Mouse (Mus musculus) naive thymus-derived CD4-positive, alpha-beta T cell, adult 2 months (primary cell): ENCODE data around the gene Galr2.
"Not testable (repeated sequence)": the region's sequence is repeated elsewhere in the genome, so short reads cannot be mapped to it uniquely, and the experiment has no call there.

Source experiments
- DNase-seq: peaks from one replicate; pipeline ENCODE4 v3.0.0-alpha.2; 2011; ENCODE audit warnings: low read depth

Gene Galr2

GRCm38 (mm10) chr11:116272589-116273468 lies 7.9 kb upstream of the Galr2 start:
- DNase-seq = peak; percentile 27

GRCm38 (mm10) chr11:116273469-116274044 lies 7.2 kb upstream of the Galr2 start:
- no peak for DNase-seq

GRCm38 (mm10) chr11:116274045-116274666 lies 6.6 kb upstream of the Galr2 start, which contains the start of gene Srp68:
Gene Srp68, minus strand, starts transcription at chr11:116274217.
- peak; percentile 87 for DNase-seq

GRCm38 (mm10) chr11:116277184-116277583 lies 3.6 kb upstream of the Galr2 start:
- DNase-seq = not testable (repeated sequence)

GRCm38 (mm10) chr11:116281671-116282070 lies 932 bp downstream of the Galr2 start:
- no peak for DNase-seq

GRCm38 (mm10) chr11:116282089-116282488 lies 1.4 kb downstream of the Galr2 start:
- no peak for DNase-seq

- no peak for DNase-seq
Measured at GRCm38 (mm10) chr11:116282912-116283521, 2.3 kb downstream of the Galr2 start.

- DNase-seq = no peak
Measured at GRCm38 (mm10) chr11:116283982-116284381, 3.2 kb downstream of the Galr2 start.

- no peak for DNase-seq
Measured at GRCm38 (mm10) chr11:116285770-116286191, 5.0 kb downstream of the Galr2 start.

- DNase-seq = no peak
Measured at GRCm38 (mm10) chr11:116287351-116287750, 6.6 kb downstream of the Galr2 start.

GRCm38 (mm10) chr11:116290556-116290955 lies 9.8 kb downstream of the Galr2 start:
- no peak for DNase-seq

GRCm38 (mm10) chr11:116292401-116292800 lies 11.7 kb downstream of the Galr2 start:
- DNase-seq = no peak

GRCm38 (mm10) chr11:116293538-116294137 lies 12.9 kb downstream of the Galr2 start:
- no peak for DNase-seq

GRCm38 (mm10) chr11:116294319-116294718 lies 13.6 kb downstream of the Galr2 start:
- DNase-seq = peak; percentile 71

GRCm38 (mm10) chr11:116296191-116296734 lies 15.5 kb downstream of the Galr2 start:
- no peak for DNase-seq

- no peak for DNase-seq
Measured at GRCm38 (mm10) chr11:116297017-116297416, 16.3 kb downstream of the Galr2 start.

GRCm38 (mm10) chr11:116298221-116298620 lies 17.5 kb downstream of the Galr2 start:
- no peak for DNase-seq

- no peak for DNase-seq
Measured at GRCm38 (mm10) chr11:116298621-116299020, 17.9 kb downstream of the Galr2 start.

- no peak for DNase-seq
Measured at GRCm38 (mm10) chr11:116305423-116305822, 24.7 kb downstream of the Galr2 start.

GRCm38 (mm10) chr11:116306126-116306982 lies 25.6 kb downstream of the Galr2 start:
- DNase-seq = peak; percentile 96
